Mouse (Mus musculus): ENCODE measurements around the gene Fyn. TPM values are rescaled to one million over a fixed set of nuclear protein-coding genes. Genes with fewer than 3 reads are reported as not detected.

Fyn gene
- polyA plus RNA-seq, 1 experiment: 76.1 TPM

GRCm38 (mm10) chr10:39450356-39450755 lies 81.7 kb downstream of the Fyn start:
- Histone ChIP-seq H3K27ac (ENCODE audit: control insufficient read depth, insufficient read depth, low read length) (no peak overlapping the region), H3K4me1 (replicated peaks; ENCODE audit: control insufficient read depth, insufficient read depth, low read length) (peaks cover 8% of the 10 kb centered on the region), H3K27me3 (ENCODE audit: control insufficient read depth, insufficient read depth, low read length) (no peaks in the 10 kb centered on the region), H3K4me3 (ENCODE audit: control insufficient read depth, insufficient read depth, low read length) (no peak overlapping the region), H3K36me3 (ENCODE audit: control insufficient read depth, insufficient read depth, low read length) (no peaks in the 10 kb centered on the region)
- 97% methylated on average over 8 of the region's 8 CpGs for WGBS
- TF ChIP-seq CTCF (IDR thresholded peaks at IDR 0.05; ENCODE audit: borderline replicate concordance, control insufficient read depth, extremely low read depth, insufficient read depth, low read length, poor library complexity) (no peak), POLR2A (IDR thresholded peaks at IDR 0.05; ENCODE audit: control insufficient read depth, extremely low read depth, insufficient read depth, low read length, poor library complexity) (no peak)
- DNase-seq: no peak

DNA sequence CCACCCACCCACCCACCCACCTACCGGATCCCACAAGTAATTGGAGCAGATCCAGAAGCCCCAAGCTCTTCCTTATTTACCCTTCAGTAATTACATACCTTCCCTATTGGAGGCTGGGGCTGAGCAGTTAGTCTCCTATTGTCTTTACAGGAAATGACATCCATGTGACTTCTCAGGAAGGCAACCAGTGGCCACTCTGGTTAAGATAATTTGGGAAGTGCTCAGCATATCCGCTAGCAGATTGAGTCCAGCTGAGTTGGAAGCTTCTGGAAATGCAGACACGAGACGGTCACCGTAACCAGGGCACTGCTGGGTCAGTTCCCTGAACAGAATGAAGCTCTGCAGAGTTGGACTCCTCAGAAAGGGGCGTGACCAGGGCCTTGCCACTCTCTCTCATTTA lies 82.4 kb downstream of the Fyn start:
- no peak for DNase-seq
- Histone ChIP-seq H3K4me1 (replicated peaks; ENCODE audit: control insufficient read depth, insufficient read depth, low read length) (peaks cover 15% of the 10 kb centered on the region), H3K27me3 (ENCODE audit: control insufficient read depth, insufficient read depth, low read length) (no peaks in the 10 kb centered on the region), H3K4me3 (ENCODE audit: control insufficient read depth, insufficient read depth, low read length) (no peak overlapping the region), H3K36me3 (ENCODE audit: control insufficient read depth, insufficient read depth, low read length) (no peaks in the 10 kb centered on the region), H3K27ac (ENCODE audit: control insufficient read depth, insufficient read depth, low read length) (no peak overlapping the region)
- TF ChIP-seq CTCF (IDR thresholded peaks at IDR 0.05; ENCODE audit: borderline replicate concordance, control insufficient read depth, extremely low read depth, insufficient read depth, low read length, poor library complexity) (no peak), POLR2A (IDR thresholded peaks at IDR 0.05; ENCODE audit: control insufficient read depth, extremely low read depth, insufficient read depth, low read length, poor library complexity) (no peak)
- WGBS: 87% methylated on average over 6 of the region's 6 CpGs

DNA sequence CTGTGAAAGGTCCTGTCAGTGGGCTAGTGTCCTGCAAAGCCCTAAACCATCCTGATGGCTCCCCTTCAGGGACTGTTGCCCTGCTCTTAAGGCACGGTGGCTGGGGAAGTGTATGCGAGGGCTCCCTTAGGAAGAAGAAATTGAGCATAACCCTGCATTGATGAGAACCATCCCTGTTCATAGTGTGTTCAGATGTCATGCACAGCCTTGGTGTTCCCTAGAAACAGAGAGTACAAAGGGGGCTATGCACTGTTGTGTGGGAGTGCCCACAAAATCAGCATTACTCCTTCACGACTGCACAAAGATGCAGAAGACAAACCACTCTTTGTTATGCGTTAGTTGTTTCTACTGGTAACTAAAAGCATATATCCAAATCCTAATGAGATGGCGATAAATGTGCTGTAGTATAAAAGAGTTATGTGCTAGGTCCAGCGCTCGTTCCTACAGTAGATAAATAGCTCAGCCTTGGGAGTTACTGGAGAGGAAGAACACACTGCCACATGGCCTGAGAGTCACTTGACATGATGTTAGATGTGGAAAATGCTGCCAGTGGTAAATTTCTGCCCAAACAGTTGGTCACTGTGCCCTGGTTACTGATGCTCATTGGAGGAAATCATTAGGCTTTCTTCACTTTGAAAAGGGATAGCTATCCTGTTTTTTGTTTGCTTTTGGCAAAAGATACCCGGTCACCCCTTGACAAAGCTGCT lies 83.4 kb downstream of the Fyn start:
- DNase-seq: no peak
- Histone ChIP-seq H3K27ac (ENCODE audit: control insufficient read depth, insufficient read depth, low read length) (no peak overlapping the region), H3K27me3 (ENCODE audit: control insufficient read depth, insufficient read depth, low read length) (no peaks in the 10 kb centered on the region), H3K36me3 (ENCODE audit: control insufficient read depth, insufficient read depth, low read length) (no peaks in the 10 kb centered on the region), H3K4me1 (replicated peaks; ENCODE audit: control insufficient read depth, insufficient read depth, low read length) (peaks cover 18% of the 10 kb centered on the region), H3K4me3 (ENCODE audit: control insufficient read depth, insufficient read depth, low read length) (no peak overlapping the region)
- 94% methylated on average over 8 of the region's 8 CpGs for WGBS
- no peak for TF ChIP-seq POLR2A (IDR thresholded peaks at IDR 0.05; ENCODE audit: control insufficient read depth, extremely low read depth, insufficient read depth, low read length, poor library complexity)
- TF ChIP-seq CTCF (IDR thresholded peaks at IDR 0.05; ENCODE audit: borderline replicate concordance, control insufficient read depth, extremely low read depth, insufficient read depth, low read length, poor library complexity): no peak

- no peak overlapping the region for H3K27ac ChIP-seq (ENCODE audit: control insufficient read depth, insufficient read depth, low read length)
- 77% methylated on average over 4 of the region's 4 CpGs for WGBS
- H3K4me1 ChIP-seq (replicated peaks; ENCODE audit: control insufficient read depth, insufficient read depth, low read length): peaks cover 24% of the 10 kb centered on the region
- no peak for DNase-seq
- H3K36me3 ChIP-seq (ENCODE audit: control insufficient read depth, insufficient read depth, low read length): no peaks in the 10 kb centered on the region
- H3K4me3 ChIP-seq (ENCODE audit: control insufficient read depth, insufficient read depth, low read length): no peak overlapping the region
- TF ChIP-seq CTCF (IDR thresholded peaks at IDR 0.05; ENCODE audit: borderline replicate concordance, control insufficient read depth, extremely low read depth, insufficient read depth, low read length, poor library complexity): no peak
- TF ChIP-seq POLR2A (IDR thresholded peaks at IDR 0.05; ENCODE audit: control insufficient read depth, extremely low read depth, insufficient read depth, low read length, poor library complexity): no peak
- H3K27me3 ChIP-seq (ENCODE audit: control insufficient read depth, insufficient read depth, low read length): no peaks in the 10 kb centered on the region
Measured at GRCm38 (mm10) chr10:39455344-39455743, 86.7 kb downstream of the Fyn start.

DNA sequence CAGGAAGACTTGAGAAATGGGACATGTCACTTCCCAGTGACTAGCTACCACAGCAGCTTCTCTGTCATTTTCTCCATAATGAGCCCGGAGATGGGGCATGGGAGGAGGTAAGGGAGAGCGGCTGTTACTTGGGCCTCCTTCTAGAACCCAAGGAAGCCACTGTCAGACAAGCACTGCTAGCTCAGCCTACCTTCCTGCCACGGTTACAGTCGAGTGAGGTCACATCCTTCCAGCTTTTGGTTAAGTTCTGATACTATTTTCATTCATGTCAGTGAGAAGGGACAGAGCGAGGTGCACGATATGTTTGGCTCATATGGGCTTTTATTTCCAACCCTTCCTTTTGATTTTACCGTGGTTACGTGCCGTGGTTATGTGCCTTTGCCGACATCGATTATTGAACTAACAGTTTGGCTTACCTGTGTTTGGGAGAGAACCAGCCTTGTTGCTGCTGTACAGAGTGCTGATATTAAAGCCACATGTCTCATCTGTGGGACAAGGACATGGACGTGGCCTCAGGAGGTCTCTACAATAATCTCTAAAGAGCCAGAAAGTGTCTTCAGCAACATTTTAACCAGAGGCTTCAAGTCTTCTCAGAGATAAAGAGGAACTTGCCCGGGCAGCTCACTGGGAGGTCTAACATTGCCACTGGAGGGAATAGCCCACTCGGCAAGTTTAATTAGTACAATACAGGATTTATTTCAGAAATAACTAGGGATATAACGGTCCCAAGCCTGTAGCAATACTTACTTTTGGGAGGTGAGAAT lies 87.4 kb downstream of the Fyn start:
- TF ChIP-seq CTCF (IDR thresholded peaks at IDR 0.05; ENCODE audit: borderline replicate concordance, control insufficient read depth, extremely low read depth, insufficient read depth, low read length, poor library complexity) (no peak), POLR2A (IDR thresholded peaks at IDR 0.05; ENCODE audit: control insufficient read depth, extremely low read depth, insufficient read depth, low read length, poor library complexity) (no peak)
- Histone ChIP-seq H3K36me3 (ENCODE audit: control insufficient read depth, insufficient read depth, low read length) (no peaks in the 10 kb centered on the region), H3K4me1 (replicated peaks; ENCODE audit: control insufficient read depth, insufficient read depth, low read length) (peaks cover 24% of the 10 kb centered on the region), H3K27me3 (ENCODE audit: control insufficient read depth, insufficient read depth, low read length) (no peaks in the 10 kb centered on the region), H3K4me3 (ENCODE audit: control insufficient read depth, insufficient read depth, low read length) (no peak overlapping the region), H3K27ac (ENCODE audit: control insufficient read depth, insufficient read depth, low read length) (no peak overlapping the region)
- 26% methylated on average over 15 of the region's 15 CpGs for WGBS
- peak; percentile 32 for DNase-seq

DNA sequence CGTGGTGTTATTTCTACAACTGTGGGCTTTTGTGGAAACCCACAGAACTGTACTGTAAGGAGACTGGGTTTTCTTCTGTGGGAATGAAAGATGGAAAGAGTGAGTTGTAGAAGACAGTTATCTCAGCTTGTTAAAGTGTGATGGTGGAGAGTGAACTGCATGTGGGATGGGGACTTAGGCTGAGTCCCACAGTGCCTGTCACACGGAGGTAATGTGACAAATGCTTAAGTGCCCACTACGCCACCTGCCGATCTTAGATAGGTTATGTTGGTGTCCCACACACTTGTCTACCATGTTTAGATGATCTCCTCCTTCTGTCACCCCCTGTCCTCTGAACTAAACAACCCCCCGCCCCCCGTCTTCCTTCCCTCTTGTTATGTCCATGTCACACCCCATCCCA lies 88.1 kb downstream of the Fyn start:
- no peak for DNase-seq
- no peak overlapping the region for H3K27ac ChIP-seq (ENCODE audit: control insufficient read depth, insufficient read depth, low read length)
- H3K27me3 ChIP-seq (ENCODE audit: control insufficient read depth, insufficient read depth, low read length): no peaks in the 10 kb centered on the region
- WGBS: 90% methylated on average over 6 of the region's 6 CpGs
- H3K36me3 ChIP-seq (ENCODE audit: control insufficient read depth, insufficient read depth, low read length): no peaks in the 10 kb centered on the region
- no peak overlapping the region for H3K4me3 ChIP-seq (ENCODE audit: control insufficient read depth, insufficient read depth, low read length)
- peaks cover 24% of the 10 kb centered on the region for H3K4me1 ChIP-seq (replicated peaks; ENCODE audit: control insufficient read depth, insufficient read depth, low read length)
- no peak for TF ChIP-seq POLR2A (IDR thresholded peaks at IDR 0.05; ENCODE audit: control insufficient read depth, extremely low read depth, insufficient read depth, low read length, poor library complexity)
- no peak for TF ChIP-seq CTCF (IDR thresholded peaks at IDR 0.05; ENCODE audit: borderline replicate concordance, control insufficient read depth, extremely low read depth, insufficient read depth, low read length, poor library complexity)
